ENCODE assay signal across 8 mouse cellular contexts in genomic region chr7:28732341-28733142, GRCm38 (mm10). TPM values are rescaled to one million over a fixed set of nuclear protein-coding genes. Genes with fewer than 3 reads are reported as not detected.
A peak's percentile ranks its signal among the peaks of the same experiment; 100 is the strongest.
DNase-seq lines count a peak whose midpoint lies in the region; ATAC-seq and TF ChIP-seq lines count a peak whose summit lies in the region.

No protein-coding gene starts in this region.

- no peak for TF ChIP-seq POLR2A in liver, adult 2 months (IDR thresholded peaks at IDR 0.05; ENCODE audit: extremely low read depth, insufficient read depth, low read length)

- TF ChIP-seq CTCF in liver, adult 2 months (IDR thresholded peaks at IDR 0.05; ENCODE audit: low read depth, low read length), result no peak
- no peak for TF ChIP-seq CTCF in midbrain, postnatal 0 days (IDR thresholded peaks at IDR 0.05)

- H3K4me1 ChIP-seq in liver, adult 2 months (ENCODE audit: control insufficient read depth, insufficient read depth, low read length), result peaks cover 4% of the 10 kb centered on the region; the same call in 1 of the 2 replicates
- H3K4me1 ChIP-seq in midbrain, postnatal 0 days (ENCODE audit: insufficient read depth, low read length), result no peaks in the 10 kb centered on the region
- peaks cover 6% of the 10 kb centered on the region for H3K4me1 ChIP-seq in stomach, embryonic 16.5 days (ENCODE audit: control insufficient read depth, insufficient read depth, low read length)

- H3K9ac ChIP-seq in liver, adult 2 months (ENCODE audit: low read depth, low read length), result peak overlapping the region; percentile 47
- peak overlapping the region; percentile 39 for H3K9ac ChIP-seq in midbrain, postnatal 0 days (replicated peaks; ENCODE audit: low read length, poor library complexity, severe bottlenecking)
- H3K9ac ChIP-seq in stomach, embryonic 16.5 days (ENCODE audit: low read length), result peak overlapping the region; percentile 58

- H3K4me3 ChIP-seq in liver, adult 2 months (ENCODE audit: insufficient read depth, low read depth, low read length), result peak overlapping the region; percentile 46
- peak overlapping the region; percentile 39 for H3K4me3 ChIP-seq in midbrain, postnatal 0 days (ENCODE audit: low read depth, low read length)
- peak overlapping the region; percentile 53 for H3K4me3 ChIP-seq in stomach, embryonic 16.5 days (replicated peaks; ENCODE audit: low read length)

- peak; percentile 73 for DNase-seq in left cerebral cortex, postnatal 4 days
- DNase-seq in left cerebral cortex, postnatal 36 days (ENCODE audit: low spot score in 2 of 2), result no peak
- peak; percentile 44 for DNase-seq in gastrocnemius, postnatal 25 days
- DNase-seq in hindlimb bud, embryonic 11.5 days (ENCODE audit: extremely low spot score, low read depth, low spot score), result peak; percentile 63
- DNase-seq in liver, adult 2 months (ENCODE audit: extremely low read depth, low read depth, low spot score), result peak; percentile 88
- peak; percentile 72 for DNase-seq in midbrain, postnatal 0 days (ENCODE audit: low spot score)

- H3K36me3 ChIP-seq in liver, adult 2 months (ENCODE audit: control insufficient read depth, insufficient read depth, low read length), result no peaks in the 10 kb centered on the region
- H3K36me3 ChIP-seq in midbrain, postnatal 0 days (ENCODE audit: insufficient read depth, low read length), result peaks cover 5% of the 10 kb centered on the region; the same call in 1 of the 2 replicates
- H3K36me3 ChIP-seq in stomach, embryonic 16.5 days (ENCODE audit: control insufficient read depth, insufficient read depth, low read length), result 0 out of 2 replicates have a peak, but pooled peaks cover 5% of the 10 kb centered on the region

- peak; percentile 98 for ATAC-seq in common myeloid progenitor, adult 5-6 weeks (replicated peaks; ENCODE audit: low read depth, poor library complexity, severe bottlenecking)
- peak; percentile 69; the same call in 1 of the 2 replicates for ATAC-seq in midbrain, postnatal 0 days (ENCODE audit: low FRiP score)
- peak; percentile 91 for ATAC-seq in stomach, embryonic 16.5 days (ENCODE audit: insufficient read depth, low FRiP score)

- no peaks in the 10 kb centered on the region for H3K27me3 ChIP-seq in liver, adult 2 months (ENCODE audit: control insufficient read depth, insufficient read depth, low read length)
- H3K27me3 ChIP-seq in midbrain, postnatal 0 days (ENCODE audit: insufficient read depth, low read length), result no peaks in the 10 kb centered on the region; the same call in 1 of the 2 replicates
- H3K27me3 ChIP-seq in stomach, embryonic 16.5 days (ENCODE audit: control insufficient read depth, insufficient read depth, low read length), result no peaks in the 10 kb centered on the region

- 6% methylated on average over 58 of the region's 58 CpGs for WGBS in liver, adult 2 months
- 2% methylated on average over 57 of the region's 58 CpGs for WGBS in midbrain, postnatal 0 days
- 3% methylated on average over 58 of the region's 58 CpGs for WGBS in stomach, embryonic 16.5 days

- no peaks in the 10 kb centered on the region for H3K9me3 ChIP-seq in midbrain, postnatal 0 days (ENCODE audit: low read length)
- H3K9me3 ChIP-seq in stomach, embryonic 16.5 days (replicated peaks; ENCODE audit: control insufficient read depth, low read length), result peaks cover 10% of the 10 kb centered on the region; the same call in 1 of the 2 replicates

- H3K79me2 ChIP-seq in liver, adult 2 months (ENCODE audit: control insufficient read depth, insufficient read depth, low read length), result no peaks in the 10 kb centered on the region

- H3K27ac ChIP-seq in liver, adult 2 months (replicated peaks; ENCODE audit: insufficient read depth, low read depth, low read length), result no peak overlapping the region
- no peak overlapping the region for H3K27ac ChIP-seq in midbrain, postnatal 0 days (ENCODE audit: low read depth, low read length)
- H3K27ac ChIP-seq in stomach, embryonic 16.5 days (ENCODE audit: low read length), result no peak overlapping the region

- H3K4me2 ChIP-seq in midbrain, postnatal 0 days (ENCODE audit: low read depth, low read length, poor library complexity, severe bottlenecking), result peak overlapping the region; percentile 60
- peak overlapping the region; percentile 84 for H3K4me2 ChIP-seq in stomach, embryonic 16.5 days (ENCODE audit: low read depth, low read length)

- intact Hi-C loops in left cerebral cortex, postnatal 4 days (cut with DNase I), result no loop called here
- intact Hi-C loops in left cerebral cortex, postnatal 36 days (cut with DNase I), result no loop called here

RNA-seq across cellular contexts. Expression of gene Mrps12, which starts 9.1 kb away (rescaled TPM):
- total RNA-seq in left cerebral cortex, postnatal 4 days (2021), result 10 to 100 TPM; 41.1 to 41.6 TPM
- 10 to 100 TPM; 66.5 to 70.2 TPM for total RNA-seq in left cerebral cortex, postnatal 36 days (2021)
- total RNA-seq in common myeloid progenitor, adult 5-6 weeks (2017), result 37.4 and 42.2 TPM in 2 replicates
- total RNA-seq in gastrocnemius, postnatal 25 days (2021), result 10 to 100 TPM; 35.2 to 46.5 TPM
- total RNA-seq in liver, adult 2 months (2014; rRNA removed), result 66.0 and 70.3 TPM in 2 replicates
- 98.0 and 103 TPM in 2 replicates for polyA plus RNA-seq in liver, adult 2 months (2012; rRNA removed)
- total RNA-seq in midbrain, postnatal 0 days (2014; rRNA removed), result 48.6 and 67.5 TPM in 2 replicates
- 97.3 and 106 TPM in 2 replicates for polyA plus RNA-seq in midbrain, postnatal 0 days (2015; fragmentation: Nextera tagmentation; extraction: Ambion mirVana)
- 117 and 135 TPM in 2 replicates for polyA plus RNA-seq in stomach, embryonic 16.5 days (2015; fragmentation: Nextera tagmentation; extraction: Ambion mirVana)

RNA-seq across cellular contexts. Expression of gene Sars2, which starts 9.2 kb away (rescaled TPM):
- 10 to 100 TPM; 11.9 to 13.3 TPM for total RNA-seq in left cerebral cortex, postnatal 4 days (2021)
- total RNA-seq in left cerebral cortex, postnatal 36 days (2021), result 10 to 100 TPM; 14.9 to 15.1 TPM
- total RNA-seq in common myeloid progenitor, adult 5-6 weeks (2017), result 8.7 and 14.2 TPM in 2 replicates
- 10 to 100 TPM; 13.5 to 15.6 TPM for total RNA-seq in gastrocnemius, postnatal 25 days (2021)
- 4.6 and 6.4 TPM in 2 replicates for total RNA-seq in liver, adult 2 months (2014; rRNA removed)
- polyA plus RNA-seq in liver, adult 2 months (2012; rRNA removed), result 21.9 and 25.3 TPM in 2 replicates
- 17.8 and 18.6 TPM in 2 replicates for total RNA-seq in midbrain, postnatal 0 days (2014; rRNA removed)
- 16.2 and 19.3 TPM in 2 replicates for polyA plus RNA-seq in midbrain, postnatal 0 days (2015; fragmentation: Nextera tagmentation; extraction: Ambion mirVana)
- polyA plus RNA-seq in stomach, embryonic 16.5 days (2015; fragmentation: Nextera tagmentation; extraction: Ambion mirVana), result 22.4 and 22.9 TPM in 2 replicates

RNA-seq across cellular contexts. Expression of gene Fbxo17, which starts 15.9 kb away (rescaled TPM):
- 1 to 10 TPM; 2.9 to 3.7 TPM for total RNA-seq in left cerebral cortex, postnatal 4 days (2021)
- total RNA-seq in left cerebral cortex, postnatal 36 days (2021), result 1 to 10 TPM; 2.0 TPM
- 2.1 and 4.1 TPM in 2 replicates for total RNA-seq in common myeloid progenitor, adult 5-6 weeks (2017)
- total RNA-seq in gastrocnemius, postnatal 25 days (2021), result 1 to 10 TPM; 5.7 to 6.0 TPM
- total RNA-seq in liver, adult 2 months (2014; rRNA removed), result 0.46 and 0.60 TPM in 2 replicates
- 0.53 and 1.0 TPM in 2 replicates for polyA plus RNA-seq in liver, adult 2 months (2012; rRNA removed)
- total RNA-seq in midbrain, postnatal 0 days (2014; rRNA removed), result 1.7 and 2.8 TPM in 2 replicates
- polyA plus RNA-seq in midbrain, postnatal 0 days (2015; fragmentation: Nextera tagmentation; extraction: Ambion mirVana), result 5.5 and 6.1 TPM in 2 replicates
- polyA plus RNA-seq in stomach, embryonic 16.5 days (2015; fragmentation: Nextera tagmentation; extraction: Ambion mirVana), result 9.0 and 9.1 TPM in 2 replicates

RNA-seq across cellular contexts. Expression of gene Ccer2, which starts 23.4 kb away (rescaled TPM):
- under 1 TPM in 1 of 2 experiments, not detected in 1; 0.68 TPM for total RNA-seq in left cerebral cortex, postnatal 4 days (2021)
- 1 to 10 TPM; 1.3 to 2.6 TPM for total RNA-seq in left cerebral cortex, postnatal 36 days (2021)
- total RNA-seq in common myeloid progenitor, adult 5-6 weeks (2017), result not detected in 2 replicates
- total RNA-seq in gastrocnemius, postnatal 25 days (2021), result not detected
- total RNA-seq in liver, adult 2 months (2014; rRNA removed), result not detected in 2 replicates
- polyA plus RNA-seq in liver, adult 2 months (2012; rRNA removed), result not detected in 2 replicates
- total RNA-seq in midbrain, postnatal 0 days (2014; rRNA removed), result not detected in 2 replicates
- 1.4 and 1.8 TPM in 2 replicates for polyA plus RNA-seq in midbrain, postnatal 0 days (2015; fragmentation: Nextera tagmentation; extraction: Ambion mirVana)
- 0.30 TPM in 1 of 2 replicates, not detected in the other for polyA plus RNA-seq in stomach, embryonic 16.5 days (2015; fragmentation: Nextera tagmentation; extraction: Ambion mirVana)

RNA-seq across cellular contexts. Expression of gene Sirt2, which starts 34.0 kb away (rescaled TPM):
- total RNA-seq in left cerebral cortex, postnatal 4 days (2021), result 10 to 100 TPM; 91.5 to 99.9 TPM
- total RNA-seq in left cerebral cortex, postnatal 36 days (2021), result 100 to 1,000 TPM; 142 to 169 TPM
- 24.5 and 24.9 TPM in 2 replicates for total RNA-seq in common myeloid progenitor, adult 5-6 weeks (2017)
- total RNA-seq in gastrocnemius, postnatal 25 days (2021), result 10 to 100 TPM; 81.6 to 82.3 TPM
- total RNA-seq in liver, adult 2 months (2014; rRNA removed), result 15.1 and 21.4 TPM in 2 replicates
- 52.9 and 56.7 TPM in 2 replicates for polyA plus RNA-seq in liver, adult 2 months (2012; rRNA removed)
- 64.8 and 85.9 TPM in 2 replicates for total RNA-seq in midbrain, postnatal 0 days (2014; rRNA removed)
- 111 and 120 TPM in 2 replicates for polyA plus RNA-seq in midbrain, postnatal 0 days (2015; fragmentation: Nextera tagmentation; extraction: Ambion mirVana)
- polyA plus RNA-seq in stomach, embryonic 16.5 days (2015; fragmentation: Nextera tagmentation; extraction: Ambion mirVana), result 62.1 and 63.7 TPM in 2 replicates

Comparison
In these comparisons a context has a peak if more than half of its experiments do, and no peak if none do; other contexts are left out.
1. DNase-seq: peak in left cerebral cortex, postnatal 4 days (single experiment), gastrocnemius, postnatal 25 days (single experiment), hindlimb bud, embryonic 11.5 days (single experiment), liver, adult 2 months (single experiment) and midbrain, postnatal 0 days (single experiment); none in left cerebral cortex, postnatal 36 days (0 of 2).
2. Peak in every context shown above with its lines, with median percentiles within 50 percentile points of each other: ATAC-seq, H3K4me3 ChIP-seq and H3K9ac ChIP-seq.